Mouse (Mus musculus) E14TG2a.4 (cell line): Measurements from ENCODE around the gene Cbwd1.

ENCODE experiments used
- CTCF ChIP-seq: conservative IDR thresholded peaks from 2 replicates; pipeline ENCODE4 v1.5.1; 2014; ENCODE audit warnings: low read length
- POU5F1 ChIP-seq: IDR thresholded peaks from 2 replicates; pipeline ENCODE4 v1.6.1; 2014; ENCODE audit warnings: low read length, borderline replicate concordance

DNA sequence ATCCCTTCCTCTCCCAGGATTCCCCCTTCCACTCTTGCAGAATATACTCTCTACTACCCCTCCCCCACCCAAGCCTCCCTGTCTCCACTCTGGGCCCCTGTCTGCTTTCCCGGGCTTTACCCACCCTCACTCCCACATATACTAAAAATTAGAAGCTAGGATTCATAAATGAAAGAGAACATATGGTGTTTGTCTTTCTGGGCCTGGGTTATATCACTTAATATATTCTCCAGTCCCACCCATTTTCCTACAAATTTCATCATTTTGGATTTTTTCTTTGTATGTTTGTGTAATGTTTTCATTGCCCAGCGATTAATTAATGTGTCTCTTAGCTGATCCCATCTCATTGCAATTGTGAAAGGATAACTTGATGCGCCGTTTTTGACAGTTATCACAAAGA is 80.2 kb downstream of the Cbwd1 start:
- TF ChIP-seq CTCF (no peak), POU5F1 (no peak)
